Mouse (Mus musculus): ENCODE data around the gene D7Ertd443e. TPM values are rescaled to one million over a fixed set of nuclear protein-coding genes. Genes with fewer than 3 reads are reported as not detected.

The D7Ertd443e gene
- polyA plus RNA-seq, 1 experiment = not detected

GRCm38 (mm10) chr7:134320979-134321378 lies 64.5 kb downstream of the D7Ertd443e start:
- H3K4me1 ChIP-seq (ENCODE audit: control insufficient read depth, insufficient read depth, low read length) = no peaks in the 10 kb centered on the region
- H3K9ac ChIP-seq (ENCODE audit: low read depth, poor library complexity, severe bottlenecking) = no peak overlapping the region
- no peaks in the 10 kb centered on the region for H3K9me3 ChIP-seq (replicated peaks; ENCODE audit: control insufficient read depth, insufficient read depth, low read length, poor library complexity, severe bottlenecking)
- no peaks in the 10 kb centered on the region for H3K27me3 ChIP-seq (ENCODE audit: control insufficient read depth, insufficient read depth, low read length, poor library complexity, severe bottlenecking)
- no peaks in the 10 kb centered on the region for H3K36me3 ChIP-seq (ENCODE audit: control insufficient read depth, insufficient read depth, low read length, poor library complexity, severe bottlenecking)
- no peak for TF ChIP-seq EP300 (IDR thresholded peaks at IDR 0.05; ENCODE audit: insufficient read depth, low read depth, low read length)
- no peak for TF ChIP-seq CTCF (IDR thresholded peaks at IDR 0.05; ENCODE audit: low read depth, low read length)
- no peak for TF ChIP-seq POLR2A (IDR thresholded peaks at IDR 0.05; ENCODE audit: insufficient read depth, low read length)
- H3K27ac ChIP-seq (ENCODE audit: insufficient read depth, low read length) = no peak overlapping the region
- no peak overlapping the region for H3K4me3 ChIP-seq (ENCODE audit: low read depth, low read length)

- no peaks in the 10 kb centered on the region for H3K27me3 ChIP-seq (ENCODE audit: control insufficient read depth, insufficient read depth, low read length, poor library complexity, severe bottlenecking)
- no peaks in the 10 kb centered on the region for H3K36me3 ChIP-seq (ENCODE audit: control insufficient read depth, insufficient read depth, low read length, poor library complexity, severe bottlenecking)
- TF ChIP-seq POLR2A (IDR thresholded peaks at IDR 0.05; ENCODE audit: insufficient read depth, low read length) (no peak), CTCF (IDR thresholded peaks at IDR 0.05; ENCODE audit: low read depth, low read length) (no peak), EP300 (IDR thresholded peaks at IDR 0.05; ENCODE audit: insufficient read depth, low read depth, low read length) (no peak)
- no peak overlapping the region for H3K9ac ChIP-seq (ENCODE audit: low read depth, poor library complexity, severe bottlenecking)
- no peak overlapping the region for H3K27ac ChIP-seq (ENCODE audit: insufficient read depth, low read length)
- no peaks in the 10 kb centered on the region for H3K4me1 ChIP-seq (ENCODE audit: control insufficient read depth, insufficient read depth, low read length)
- H3K9me3 ChIP-seq (replicated peaks; ENCODE audit: control insufficient read depth, insufficient read depth, low read length, poor library complexity, severe bottlenecking) = no peaks in the 10 kb centered on the region
- H3K4me3 ChIP-seq (ENCODE audit: low read depth, low read length) = no peak overlapping the region
These were observed 83.4 kb downstream of the D7Ertd443e start for GRCm38 (mm10) chr7:134302084-134302483.

GRCm38 (mm10) chr7:134301285-134301684 lies 84.2 kb downstream of the D7Ertd443e start:
- Histone ChIP-seq H3K36me3 (ENCODE audit: control insufficient read depth, insufficient read depth, low read length, poor library complexity, severe bottlenecking) (no peaks in the 10 kb centered on the region), H3K9ac (ENCODE audit: low read depth, poor library complexity, severe bottlenecking) (no peak overlapping the region), H3K4me3 (ENCODE audit: low read depth, low read length) (no peak overlapping the region), H3K4me1 (ENCODE audit: control insufficient read depth, insufficient read depth, low read length) (no peaks in the 10 kb centered on the region), H3K9me3 (replicated peaks; ENCODE audit: control insufficient read depth, insufficient read depth, low read length, poor library complexity, severe bottlenecking) (no peaks in the 10 kb centered on the region), H3K27me3 (ENCODE audit: control insufficient read depth, insufficient read depth, low read length, poor library complexity, severe bottlenecking) (no peaks in the 10 kb centered on the region), H3K27ac (ENCODE audit: insufficient read depth, low read length) (no peak overlapping the region)
- TF ChIP-seq EP300 (IDR thresholded peaks at IDR 0.05; ENCODE audit: insufficient read depth, low read depth, low read length) = no peak
- TF ChIP-seq POLR2A (IDR thresholded peaks at IDR 0.05; ENCODE audit: insufficient read depth, low read length) = no peak
- TF ChIP-seq CTCF (IDR thresholded peaks at IDR 0.05; ENCODE audit: low read depth, low read length) = peak; percentile 17

- no peaks in the 10 kb centered on the region for H3K36me3 ChIP-seq (ENCODE audit: control insufficient read depth, insufficient read depth, low read length, poor library complexity, severe bottlenecking)
- H3K27me3 ChIP-seq (ENCODE audit: control insufficient read depth, insufficient read depth, low read length, poor library complexity, severe bottlenecking) = no peaks in the 10 kb centered on the region
- no peaks in the 10 kb centered on the region for H3K9me3 ChIP-seq (replicated peaks; ENCODE audit: control insufficient read depth, insufficient read depth, low read length, poor library complexity, severe bottlenecking)
- no peak overlapping the region for H3K4me3 ChIP-seq (ENCODE audit: low read depth, low read length)
- TF ChIP-seq EP300 (IDR thresholded peaks at IDR 0.05; ENCODE audit: insufficient read depth, low read depth, low read length) (no peak), POLR2A (IDR thresholded peaks at IDR 0.05; ENCODE audit: insufficient read depth, low read length) (no peak), CTCF (IDR thresholded peaks at IDR 0.05; ENCODE audit: low read depth, low read length) (no peak)
- no peak overlapping the region for H3K9ac ChIP-seq (ENCODE audit: low read depth, poor library complexity, severe bottlenecking)
- no peak overlapping the region for H3K27ac ChIP-seq (ENCODE audit: insufficient read depth, low read length)
- H3K4me1 ChIP-seq (ENCODE audit: control insufficient read depth, insufficient read depth, low read length) = no peaks in the 10 kb centered on the region
These were observed 92.7 kb downstream of the D7Ertd443e start for GRCm38 (mm10) chr7:134292750-134293149.

- no peaks in the 10 kb centered on the region for H3K4me1 ChIP-seq (ENCODE audit: control insufficient read depth, insufficient read depth, low read length)
- H3K9ac ChIP-seq (ENCODE audit: low read depth, poor library complexity, severe bottlenecking) = no peak overlapping the region
- no peaks in the 10 kb centered on the region for H3K36me3 ChIP-seq (ENCODE audit: control insufficient read depth, insufficient read depth, low read length, poor library complexity, severe bottlenecking)
- TF ChIP-seq CTCF (IDR thresholded peaks at IDR 0.05; ENCODE audit: low read depth, low read length) = no peak
- no peak for TF ChIP-seq EP300 (IDR thresholded peaks at IDR 0.05; ENCODE audit: insufficient read depth, low read depth, low read length)
- TF ChIP-seq POLR2A (IDR thresholded peaks at IDR 0.05; ENCODE audit: insufficient read depth, low read length) = no peak
- no peaks in the 10 kb centered on the region for H3K9me3 ChIP-seq (replicated peaks; ENCODE audit: control insufficient read depth, insufficient read depth, low read length, poor library complexity, severe bottlenecking)
- H3K27ac ChIP-seq (ENCODE audit: insufficient read depth, low read length) = no peak overlapping the region
- no peaks in the 10 kb centered on the region for H3K27me3 ChIP-seq (ENCODE audit: control insufficient read depth, insufficient read depth, low read length, poor library complexity, severe bottlenecking)
- H3K4me3 ChIP-seq (ENCODE audit: low read depth, low read length) = no peak overlapping the region
These were observed 95.7 kb downstream of the D7Ertd443e start for GRCm38 (mm10) chr7:134289611-134290301.

- Histone ChIP-seq H3K27me3 (ENCODE audit: control insufficient read depth, insufficient read depth, low read length, poor library complexity, severe bottlenecking) (no peaks in the 10 kb centered on the region), H3K36me3 (ENCODE audit: control insufficient read depth, insufficient read depth, low read length, poor library complexity, severe bottlenecking) (no peaks in the 10 kb centered on the region), H3K9ac (ENCODE audit: low read depth, poor library complexity, severe bottlenecking) (no peak overlapping the region), H3K4me1 (ENCODE audit: control insufficient read depth, insufficient read depth, low read length) (no peaks in the 10 kb centered on the region), H3K27ac (ENCODE audit: insufficient read depth, low read length) (no peak overlapping the region), H3K9me3 (replicated peaks; ENCODE audit: control insufficient read depth, insufficient read depth, low read length, poor library complexity, severe bottlenecking) (no peaks in the 10 kb centered on the region), H3K4me3 (ENCODE audit: low read depth, low read length) (no peak overlapping the region)
- TF ChIP-seq CTCF (IDR thresholded peaks at IDR 0.05; ENCODE audit: low read depth, low read length) (no peak), POLR2A (IDR thresholded peaks at IDR 0.05; ENCODE audit: insufficient read depth, low read length) (no peak), EP300 (IDR thresholded peaks at IDR 0.05; ENCODE audit: insufficient read depth, low read depth, low read length) (no peak)
These were observed 96.3 kb downstream of the D7Ertd443e start for GRCm38 (mm10) chr7:134289126-134289525.

Measured in ES-Bruce4 (cell line).